24 mouse cellular contexts compared by ENCODE assay signal in genomic region chr10:96293622-96294021, GRCm38 (mm10).
A peak's percentile ranks its signal among the peaks of the same experiment; 100 is the strongest.
DNase-seq lines count a peak whose midpoint lies in the region; ATAC-seq and TF ChIP-seq lines count a peak whose summit lies in the region.
"Had no signal": no experiment of that assay in that cellular context is flagged by ENCODE, and none has a peak within 500 bp of the region (broad histone marks: within the 10 kb centered on the region; RNA-seq: fewer than 3 reads in every experiment).

No protein-coding gene starts in this region.

- H3K36me3 ChIP-seq in neural tube, embryonic 15.5 days: no peaks in the 10 kb centered on the region
- H3K36me3 ChIP-seq: heart, embryonic 15.5 days; kidney, embryonic 15.5 days; limb, embryonic 13.5 days; stomach, embryonic 15.5 days had no signal

- H3K9me3 ChIP-seq in neural tube, embryonic 15.5 days (replicated peaks): no peaks in the 10 kb centered on the region
- H3K9me3 ChIP-seq: heart, embryonic 15.5 days; kidney, embryonic 15.5 days; limb, embryonic 13.5 days; stomach, embryonic 15.5 days had no signal

- ATAC-seq in neural tube, embryonic 15.5 days (ENCODE audit: low FRiP score): peak; percentile 41
- ATAC-seq: activated CD4-positive, CD25-positive, alpha-beta regulatory T cell, adult 4 months; hindbrain, embryonic 16.5 days; intestine, postnatal 0 days; lung, postnatal 0 days; midbrain, embryonic 16.5 days had no signal

- intact Hi-C loops in left cerebral cortex, postnatal 4 days (cut with DNase I): no loop called here
- intact Hi-C loops in left cerebral cortex, adult 2 months (cut with DNase I): no loop called here

- no peak overlapping the region for H3K4me3 ChIP-seq in left cerebral cortex, adult 2 months
- no peak overlapping the region for H3K4me3 ChIP-seq in neural tube, embryonic 15.5 days (replicated peaks)
- H3K4me3 ChIP-seq: heart, embryonic 15.5 days; kidney, embryonic 15.5 days; limb, embryonic 13.5 days; stomach, embryonic 15.5 days had no signal

- H3K4me2 ChIP-seq in neural tube, embryonic 15.5 days: no peak overlapping the region
- H3K4me2 ChIP-seq: heart, embryonic 15.5 days; kidney, embryonic 15.5 days; limb, embryonic 13.5 days; stomach, embryonic 15.5 days had no signal

- H3K4me1 ChIP-seq in neural tube, embryonic 15.5 days: no peaks in the 10 kb centered on the region
- H3K4me1 ChIP-seq: heart, embryonic 15.5 days; kidney, embryonic 15.5 days; limb, embryonic 13.5 days; stomach, embryonic 15.5 days had no signal

- 52% methylated on average over 7 of the region's 7 CpGs for WGBS in neural tube, embryonic 15.5 days

- H3K9ac ChIP-seq in neural tube, embryonic 15.5 days (replicated peaks): no peak overlapping the region
- H3K9ac ChIP-seq: heart, embryonic 15.5 days; kidney, embryonic 15.5 days; limb, embryonic 13.5 days; liver, embryonic 14.5 days; stomach, embryonic 15.5 days had no signal

- peak; percentile 43 to 52 for DNase-seq in cerebellum, postnatal 10 days
- no peak for DNase-seq in cerebellum, postnatal 4 days (ENCODE audit: low spot score in 2 of 2)
- DNase-seq in left cerebral cortex, postnatal 4 days: peak; percentile 3
- no peak for DNase-seq in left cerebral cortex, adult 2 months (ENCODE audit: extremely low spot score in 1 of 2, low spot score in 2 of 2)
- DNase-seq in right cerebral cortex, postnatal 4 days: peak; percentile 28
- no peak for DNase-seq in right cerebral cortex, adult 18-20 months
- DNase-seq in adrenal gland, adult 8-10 months: no peak
- DNase-seq: adrenal gland, postnatal 14 days; cerebellum, adult 11 months; cerebellum, postnatal 36 days; gastrocnemius, postnatal 36 days; heart, postnatal 4 days; right cerebral cortex, postnatal 14 days had no signal

- H3K27ac ChIP-seq in left cerebral cortex, adult 2 months: no peak overlapping the region
- no peak overlapping the region for H3K27ac ChIP-seq in neural tube, embryonic 15.5 days (replicated peaks)
- H3K27ac ChIP-seq: heart, embryonic 15.5 days; kidney, embryonic 15.5 days; limb, embryonic 13.5 days; liver, embryonic 14.5 days; stomach, embryonic 15.5 days had no signal

- H3K27me3 ChIP-seq in neural tube, embryonic 15.5 days (replicated peaks): no peaks in the 10 kb centered on the region
- H3K27me3 ChIP-seq: heart, embryonic 15.5 days; kidney, embryonic 15.5 days; limb, embryonic 13.5 days; stomach, embryonic 15.5 days had no signal

- TF ChIP-seq CTCF in left cerebral cortex, adult 2 months (IDR thresholded peaks at IDR 0.05): no peak

Comparison
In these comparisons a context has a peak if more than half of its experiments do, and no peak if none do; other contexts are left out.
1. DNase-seq: peak in cerebellum, postnatal 10 days (2 of 2), left cerebral cortex, postnatal 4 days (single experiment) and right cerebral cortex, postnatal 4 days (single experiment); none in cerebellum, postnatal 4 days (0 of 2), left cerebral cortex, adult 2 months (0 of 2), right cerebral cortex, adult 18-20 months (single experiment) and adrenal gland, adult 8-10 months (single experiment).